Mouse (Mus musculus): ENCODE data around the gene Gm4301. TPM values are rescaled to one million over a fixed set of nuclear protein-coding genes. Genes with fewer than 3 reads are reported as not detected.

The Gm4301 gene
- not detected in 2 replicates for polyA plus RNA-seq (2012; ENCODE audit: low replicate concordance)

GRCm38 (mm10) chr10:100335376-100335775, at the start of gene Gm4301:
Gm4301 (plus strand) TSS chr10:100335676.

GRCm38 (mm10) chr10:100340536-100340935, 5.1 kb downstream of the Gm4301 start, which contains the start of gene Gm4302:
Gm4302 (plus strand) TSS chr10:100340836.

GRCm38 (mm10) chr10:100345672-100346071, 10.2 kb downstream of the Gm4301 start, which contains the start of gene Gm4303:
Gm4303 (plus strand) TSS chr10:100345972.

GRCm38 (mm10) chr10:100350793-100351192, 15.3 kb downstream of the Gm4301 start, which contains the start of gene Gm4305:
Gm4305 (plus strand) TSS chr10:100351093.

GRCm38 (mm10) chr10:100361038-100361437, 25.6 kb downstream of the Gm4301 start, which contains the start of gene Gm4307:
Gm4307 (plus strand) TSS chr10:100361338.

GRCm38 (mm10) chr10:100382460-100382859, 47.0 kb downstream of the Gm4301 start, which contains the start of gene Gm4312:
Gm4312 (minus strand) TSS chr10:100382560.

Other genes with a start within 250 kb of the Gm4301 start
- gene Gm4302, start 5.2 kb downstream of the Gm4301 start, polyA plus RNA-seq (2012; ENCODE audit: low replicate concordance), result not detected in 2 replicates
- gene Gm4303, start 10.3 kb downstream of the Gm4301 start, polyA plus RNA-seq (2012; ENCODE audit: low replicate concordance), result not detected in 2 replicates
- gene Gm4305, start 15.4 kb downstream of the Gm4301 start, polyA plus RNA-seq (2012; ENCODE audit: low replicate concordance), result not detected in 2 replicates
- not detected in 2 replicates for gene Gm4307, start 25.7 kb downstream of the Gm4301 start, polyA plus RNA-seq (2012; ENCODE audit: low replicate concordance)
- not detected in 2 replicates for gene Gm4312, start 46.9 kb downstream of the Gm4301 start, polyA plus RNA-seq (2012; ENCODE audit: low replicate concordance)
- 0.24 and 2.6 TPM in 2 replicates for gene Tmtc3, start 151.7 kb downstream of the Gm4301 start, polyA plus RNA-seq (2012; ENCODE audit: low replicate concordance)
- gene Cep290, start 151.9 kb downstream of the Gm4301 start, polyA plus RNA-seq (2012; ENCODE audit: low replicate concordance), result 0.16 and 0.31 TPM in 2 replicates

Data from hematopoietic multipotent progenitor cell, adult 10-12 weeks (in vitro differentiated cells).